Mouse (Mus musculus) myocyte (in vitro differentiated cells): ENCODE measurements around the gene Nudt2. TPM values are rescaled to one million over a fixed set of nuclear protein-coding genes. Genes with fewer than 3 reads are reported as not detected.
A peak's percentile ranks its signal among the peaks of the same experiment; 100 is the strongest.

Experiments used
- H3K27me3 ChIP-seq: one replicate; pipeline ENCODE4 v1.6.1; 2011; ENCODE audit not compliant: control insufficient read depth, insufficient read depth, insufficient read length
- H3K36me3 ChIP-seq: one replicate; pipeline ENCODE4 v1.6.1; 2011; ENCODE audit not compliant: control insufficient read depth, insufficient read depth
- H3K4me2 ChIP-seq: one replicate; pipeline ENCODE4 v1.6.1; 2011; ENCODE audit warnings: low read depth, control low read depth
- H3K4me3 ChIP-seq: one replicate; pipeline ENCODE4 v1.5.1; 2011; ENCODE audit warnings: mild to moderate bottlenecking, control low read depth, moderate library complexity
- H3K79me2 ChIP-seq: one replicate; pipeline ENCODE4 v1.6.1; 2011; ENCODE audit not compliant: control insufficient read depth, insufficient read depth
- H3ac ChIP-seq: one replicate; pipeline ENCODE4 v1.6.1; 2011; ENCODE audit not compliant: control insufficient read depth, insufficient read length
- CEBPB ChIP-seq: IDR thresholded peaks from 2 replicates; pipeline ENCODE4 v1.6.1; 2011; ENCODE audit warnings: mild to moderate bottlenecking, moderate library complexity; ENCODE audit not compliant: poor library complexity, insufficient read depth, severe bottlenecking
- E2F4 ChIP-seq: IDR thresholded peaks from one replicate; pipeline ENCODE4 v1.6.1; 2011; ENCODE audit warnings: mild to moderate bottlenecking, control low read depth, moderate library complexity; ENCODE audit not compliant: insufficient read depth
- MAX ChIP-seq: IDR thresholded peaks from one replicate; pipeline ENCODE4 v1.6.1; 2011; ENCODE audit warnings: low read depth, mild to moderate bottlenecking, control low read depth
- MYOD1 ChIP-seq, 3 experiments: IDR thresholded peaks; one replicate each; pipeline ENCODE4 v1.6.1; 2011; ENCODE audit warnings: control low read depth in 2 of 3, low read depth in 2 of 3, mild to moderate bottlenecking in 2 of 3, moderate library complexity in 1 of 3; ENCODE audit not compliant: insufficient read length in 2 of 3, control insufficient read depth in 1 of 3
- MYOG ChIP-seq, 3 experiments: IDR thresholded peaks; one replicate each; pipeline ENCODE4 v1.6.1; 2011; ENCODE audit warnings: control low read depth in 2 of 3, low read depth in 2 of 3, mild to moderate bottlenecking in 2 of 3; ENCODE audit not compliant: insufficient read length in 2 of 3, control insufficient read depth in 1 of 3, insufficient read depth in 1 of 3
- POLR2A ChIP-seq: IDR thresholded peaks from one replicate; pipeline ENCODE4 v1.6.1; 2011; ENCODE audit warnings: low read depth, mild to moderate bottlenecking, control low read depth, moderate library complexity; ENCODE audit not compliant: insufficient read length
- POLR2AphosphoS2 ChIP-seq: IDR thresholded peaks from one replicate; pipeline ENCODE4 v1.6.1; 2011; ENCODE audit warnings: low read depth, control low read depth; ENCODE audit not compliant: insufficient read length
- REST ChIP-seq: IDR thresholded peaks from one replicate; pipeline ENCODE4 v1.6.1; 2011; ENCODE audit warnings: mild to moderate bottlenecking, control low read depth, moderate library complexity; ENCODE audit not compliant: insufficient read depth, insufficient read length
- SRF ChIP-seq: IDR thresholded peaks from one replicate; pipeline ENCODE4 v1.6.1; 2011; ENCODE audit warnings: low read depth; ENCODE audit not compliant: control insufficient read depth, insufficient read length
- TCF12 ChIP-seq: IDR thresholded peaks from one replicate; pipeline ENCODE4 v1.6.1; 2011; ENCODE audit warnings: mild to moderate bottlenecking, control low read depth; ENCODE audit not compliant: poor library complexity, insufficient read depth, severe bottlenecking
- TCF3 ChIP-seq: IDR thresholded peaks from one replicate; pipeline ENCODE4 v1.6.1; 2011; ENCODE audit warnings: low read depth, control low read depth; ENCODE audit not compliant: insufficient read length
- USF1 ChIP-seq: IDR thresholded peaks from one replicate; pipeline ENCODE4 v1.6.1; 2011; ENCODE audit warnings: low read depth, mild to moderate bottlenecking, control low read depth, moderate library complexity
- polyA plus RNA-seq: library from polyadenylated mRNA; unstranded; fragments of >200 nt; fragmentation: generic; extraction: Trizol; gene quantifications from one replicate; pipeline ENCODE4 v1.2.1, GENCODE M21; 2012; ENCODE audit warnings: missing spikeins

Nudt2 gene
- polyA plus RNA-seq = 36.9 TPM

DNA sequence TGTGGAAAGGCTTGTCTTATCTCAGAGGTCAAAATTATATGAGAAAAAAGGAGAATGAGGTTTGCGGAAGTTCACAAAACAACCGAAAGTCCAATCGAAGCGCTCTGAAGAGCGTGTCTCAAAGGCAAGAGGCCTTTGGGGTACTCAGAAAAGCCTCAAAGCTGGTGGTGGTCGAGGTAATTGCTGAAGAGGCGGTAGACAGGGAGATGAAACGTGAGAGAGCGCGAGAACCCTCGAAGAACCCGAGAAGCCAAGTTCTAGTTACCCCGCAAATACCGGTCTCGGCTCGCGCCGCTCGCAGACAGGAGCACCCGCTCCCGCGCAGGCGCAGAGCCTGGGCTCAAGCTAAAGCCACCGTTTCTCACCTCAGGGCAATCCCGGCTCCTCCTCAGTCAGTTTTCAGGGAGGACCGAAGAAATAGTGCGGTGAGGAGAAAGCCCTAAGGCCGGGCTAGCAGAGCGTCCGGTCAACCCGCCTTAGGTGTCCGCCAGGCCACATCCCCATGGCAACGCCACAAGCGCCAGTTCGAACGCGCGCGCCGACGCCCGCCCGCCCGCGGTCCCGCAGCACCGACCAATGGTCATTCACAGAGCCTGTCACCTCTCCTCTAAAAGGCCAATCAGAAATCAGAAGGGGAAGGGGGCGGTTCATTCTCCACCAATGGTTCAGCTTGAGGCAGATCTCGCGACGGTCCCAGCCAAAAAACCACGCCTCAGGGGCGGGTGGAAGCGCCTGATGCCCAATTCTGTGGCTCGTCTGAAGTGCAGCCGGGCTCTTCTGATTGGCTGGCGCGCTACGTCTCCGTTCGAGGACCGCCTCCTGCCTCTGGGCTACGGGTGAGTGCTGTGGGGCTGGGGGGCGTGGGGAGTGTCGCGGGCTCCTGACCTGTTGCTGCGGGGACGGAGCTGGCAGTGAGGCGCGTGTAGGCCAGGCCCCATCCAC, at the start of gene Nudt2, which contains the start of gene Kif24:
Gene Nudt2 (plus strand): TSS at position 807 of the 942 bp plus-strand sequence.
Gene Kif24 (minus strand): TSS at position 543 of the 942 bp plus-strand sequence.
- no peaks in the 10 kb centered on the region for H3K27me3 ChIP-seq
- peak within 1 kb of the TSS; percentile 64 for H3ac ChIP-seq
- no peak for TF ChIP-seq TCF12
- TF ChIP-seq POLR2AphosphoS2 = peak; percentile 89
- TF ChIP-seq E2F4 = peak; percentile 91
- peak; percentile 90 for TF ChIP-seq POLR2A
- peaks cover 32% of the 10 kb centered on the region for H3K79me2 ChIP-seq
- H3K4me2 ChIP-seq = peak within 1 kb of the TSS; percentile 88
- no peaks in the 10 kb centered on the region for H3K36me3 ChIP-seq
- H3K4me3 ChIP-seq = peak within 1 kb of the TSS; percentile 74

- TF ChIP-seq TCF3 (no peak), TCF12 (no peak), MYOG (IDR thresholded peaks at IDR 0.05; ENCODE audit: control insufficient read depth in 1 of 3, insufficient read depth in 1 of 3, insufficient read length in 2 of 3, low read depth in 2 of 3) (no peak), REST (no peak), MYOD1 (IDR thresholded peaks at IDR 0.05; ENCODE audit: control insufficient read depth in 1 of 3, insufficient read length in 2 of 3, low read depth in 2 of 3) (no peak), CEBPB (no peak), SRF (no peak), MAX (no peak), USF1 (no peak), E2F4 (no peak), POLR2AphosphoS2 (no peak), POLR2A (no peak)
- peaks cover 4% of the 10 kb centered on the region for H3K79me2 ChIP-seq
Observed at GRCm38 (mm10) chr4:41416966-41417365, 48.0 kb upstream of the Nudt2 start.

DNA sequence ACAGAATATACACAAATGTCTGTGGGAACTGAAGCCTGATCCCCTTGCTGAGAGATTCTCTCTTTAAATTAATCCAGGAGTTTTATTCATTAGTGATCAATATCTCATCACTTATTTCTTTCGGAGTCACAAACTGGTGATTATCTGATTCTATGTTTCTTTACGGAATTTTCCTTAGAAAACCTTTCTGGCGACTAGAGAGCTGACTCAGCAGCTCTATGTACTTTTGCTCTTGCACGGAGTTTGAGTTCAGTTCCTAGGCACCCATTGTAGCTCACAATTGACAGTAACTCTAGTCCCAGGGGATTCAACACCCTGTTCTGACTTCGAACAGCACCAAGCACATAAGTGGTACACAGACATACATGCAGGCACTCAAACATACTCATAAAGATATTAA, 26.0 kb upstream of the Nudt2 start:
- Histone ChIP-seq H3K4me2 (no peak overlapping the region), H3K4me3 (no peak overlapping the region), H3ac (no peak overlapping the region), H3K36me3 (no peaks in the 10 kb centered on the region), H3K27me3 (no peaks in the 10 kb centered on the region), H3K79me2 (peaks cover 9% of the 10 kb centered on the region)
- no peak for TF ChIP-seq E2F4
- TF ChIP-seq MYOG (IDR thresholded peaks at IDR 0.05; ENCODE audit: control insufficient read depth in 1 of 3, insufficient read depth in 1 of 3, insufficient read length in 2 of 3, low read depth in 2 of 3) = no peak
- TF ChIP-seq USF1 = no peak
- no peak for TF ChIP-seq TCF12
- no peak for TF ChIP-seq POLR2A
- TF ChIP-seq REST = no peak
- TF ChIP-seq SRF = no peak
- TF ChIP-seq MAX = no peak
- TF ChIP-seq CEBPB = no peak
- TF ChIP-seq POLR2AphosphoS2 = no peak
- no peak for TF ChIP-seq TCF3
- TF ChIP-seq MYOD1 (IDR thresholded peaks at IDR 0.05; ENCODE audit: control insufficient read depth in 1 of 3, insufficient read length in 2 of 3, low read depth in 2 of 3) = no peak

More at GRCm38 (mm10) chr4:41416966-41417365, 48.0 kb upstream of the Nudt2 start:
- H3K27me3 ChIP-seq = no peaks in the 10 kb centered on the region
- peaks cover 9% of the 10 kb centered on the region for H3K36me3 ChIP-seq
- no peak overlapping the region for H3K4me3 ChIP-seq
- no peak overlapping the region for H3ac ChIP-seq
- no peak overlapping the region for H3K4me2 ChIP-seq

- peak overlapping the region; percentile 40 for H3K4me2 ChIP-seq
- H3K4me3 ChIP-seq = no peak overlapping the region
- H3K79me2 ChIP-seq = no peaks in the 10 kb centered on the region
- no peaks in the 10 kb centered on the region for H3K27me3 ChIP-seq
- TF ChIP-seq CEBPB (no peak), E2F4 (no peak), TCF3 (no peak), MYOD1 (IDR thresholded peaks at IDR 0.05; ENCODE audit: control insufficient read depth in 1 of 3, insufficient read length in 2 of 3, low read depth in 2 of 3) (peak; percentile 44 to 72 (median 66)), USF1 (no peak), MAX (no peak), SRF (no peak), POLR2AphosphoS2 (no peak), MYOG (IDR thresholded peaks at IDR 0.05; ENCODE audit: control insufficient read depth in 1 of 3, insufficient read depth in 1 of 3, insufficient read length in 2 of 3, low read depth in 2 of 3) (peak in 2 of 3 experiments; percentile 57 to 77), TCF12 (peak; percentile 81), REST (no peak)
- H3K36me3 ChIP-seq = no peaks in the 10 kb centered on the region
- no peak overlapping the region for H3ac ChIP-seq
Observed at GRCm38 (mm10) chr4:41442790-41443302, 22.1 kb upstream of the Nudt2 start.
